Mouse (Mus musculus) CH12F3 (cell line): ENCODE measurements around the gene Pdzd7.

Experiments
- in situ Hi-C: fragments of 300-500 bp; cut with MboI; formaldehyde crosslinking; loops from 2 replicates; pipeline ENCODE4 v1.14.3; 2020; ENCODE audit warnings: low sequenced_read_pairs

Pdzd7 gene

DNA sequence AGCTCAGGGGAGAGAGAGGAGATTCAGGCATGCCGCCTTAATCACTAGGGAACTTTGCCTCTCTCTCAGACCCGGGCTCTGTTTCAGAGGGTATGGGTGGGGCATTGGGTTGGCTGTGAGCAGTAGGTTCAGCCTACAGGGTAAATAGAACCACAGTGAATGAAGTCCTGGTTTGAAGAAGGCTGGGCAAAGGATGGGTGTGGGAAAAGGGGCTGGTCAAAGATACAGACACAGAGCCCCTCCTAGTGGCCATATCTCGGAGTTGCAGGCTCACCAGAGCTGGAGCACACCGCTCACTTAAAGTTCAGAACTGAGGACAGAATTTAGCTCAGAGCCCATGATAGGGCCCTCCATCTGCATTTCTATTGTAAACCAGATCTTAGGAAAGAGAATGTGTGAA is 13.7 kb downstream of the Pdzd7 start:
- in situ Hi-C loops: no loop called here

GRCm38 (mm10) chr19:45030746-45031693 is 14.5 kb downstream of the Pdzd7 start:
- in situ Hi-C loops: no loop called here

DNA sequence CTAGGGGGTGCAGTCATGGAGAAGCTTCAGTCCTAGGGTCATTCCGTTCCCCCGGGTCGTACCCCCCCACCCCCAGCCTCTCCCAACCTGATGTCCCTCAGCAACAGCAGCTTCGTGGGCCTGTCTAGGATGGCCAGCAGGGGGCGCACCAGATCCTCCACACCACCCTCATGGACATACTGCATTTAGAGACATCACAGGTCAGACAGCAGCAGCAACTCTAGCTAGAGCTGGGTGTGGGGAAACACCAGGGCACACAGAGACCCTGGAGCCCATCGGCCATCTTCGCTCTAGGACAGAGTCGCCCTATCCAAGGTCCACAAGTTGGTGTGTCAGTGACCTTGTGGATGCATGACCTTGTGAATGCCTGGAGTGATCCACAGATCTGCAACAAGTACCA is 15.4 kb downstream of the Pdzd7 start:
- in situ Hi-C loops: no loop called here

DNA sequence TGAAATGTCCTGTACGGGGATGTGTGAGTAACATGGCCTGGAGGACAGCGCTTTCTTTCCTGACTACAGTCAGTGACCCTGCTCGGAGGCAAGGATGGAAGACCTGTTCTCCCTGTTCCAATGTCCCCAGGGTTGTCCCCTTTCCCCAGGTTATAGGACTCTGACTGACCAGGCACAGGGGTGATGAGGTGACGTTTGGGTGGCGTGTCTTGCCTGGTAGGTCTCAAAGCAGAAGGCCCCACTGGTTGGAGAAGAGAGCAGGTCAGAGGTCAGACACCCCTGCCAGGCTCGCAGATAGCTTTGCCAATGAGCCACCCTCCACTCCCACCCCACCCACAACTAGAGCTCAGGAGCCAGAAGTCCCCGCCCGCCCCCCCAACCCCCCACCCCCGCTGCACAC is 15.9 kb downstream of the Pdzd7 start:
- in situ Hi-C loops: no loop called here

GRCm38 (mm10) chr19:45028746-45029145 is 16.8 kb downstream of the Pdzd7 start:
- in situ Hi-C loops: no loop called here

DNA sequence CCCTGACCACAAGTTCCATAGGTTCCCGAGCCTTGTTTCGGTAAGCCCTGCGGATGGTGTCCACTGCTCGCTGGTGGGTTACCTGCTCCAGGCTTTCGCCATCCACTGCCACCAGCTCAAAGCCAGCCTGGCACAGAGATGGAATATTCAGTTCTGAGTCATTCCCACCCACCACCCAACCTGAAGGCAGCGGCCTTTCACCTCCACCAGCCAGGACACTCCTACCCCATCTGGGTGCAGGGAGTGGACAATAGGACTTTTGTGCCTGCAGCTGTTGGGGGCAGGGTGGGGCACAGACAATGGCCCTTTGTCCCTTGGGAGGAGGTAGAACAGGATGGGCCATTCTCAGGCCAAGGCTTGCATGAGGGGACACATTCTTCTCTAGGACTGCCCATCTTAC is 17.7 kb downstream of the Pdzd7 start:
- in situ Hi-C loops: no loop called here

GRCm38 (mm10) chr19:45026958-45027670 is 18.4 kb downstream of the Pdzd7 start:
- in situ Hi-C loops: no loop called here

DNA sequence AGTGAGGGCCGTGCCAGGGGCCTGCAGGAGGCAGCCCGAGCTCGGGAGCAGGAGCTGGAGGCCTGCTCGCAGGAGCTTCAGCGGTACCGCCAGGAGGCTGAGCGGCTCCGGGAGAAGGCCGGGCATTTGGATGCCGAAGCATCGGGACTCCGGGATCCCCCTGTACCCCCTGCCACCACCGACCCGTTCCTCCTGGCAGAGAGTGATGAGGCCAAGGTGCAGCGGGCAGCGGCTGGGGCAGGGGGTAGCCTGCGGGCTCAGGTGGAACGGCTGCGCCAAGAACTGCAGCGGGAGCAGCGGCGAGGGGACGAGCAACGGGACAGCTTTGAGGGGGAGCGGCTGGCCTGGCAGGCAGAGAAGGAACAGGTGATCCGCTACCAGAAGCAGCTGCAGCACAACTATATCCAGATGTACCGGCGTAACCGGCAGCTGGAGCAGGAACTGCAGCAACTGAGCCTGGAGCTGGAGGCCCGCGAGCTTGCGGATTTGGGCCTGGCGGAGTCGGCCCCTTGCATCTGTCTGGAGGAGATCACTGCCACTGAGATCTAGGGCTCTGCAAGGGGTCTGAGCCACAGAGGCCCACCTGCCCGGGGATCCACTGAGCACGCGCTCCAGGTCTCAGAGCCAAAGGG is 19.5 kb downstream of the Pdzd7 start:
- in situ Hi-C loops: no loop called here

- in situ Hi-C loops: no loop called here
Measured at GRCm38 (mm10) chr19:45024775-45025174, 20.7 kb downstream of the Pdzd7 start.

DNA sequence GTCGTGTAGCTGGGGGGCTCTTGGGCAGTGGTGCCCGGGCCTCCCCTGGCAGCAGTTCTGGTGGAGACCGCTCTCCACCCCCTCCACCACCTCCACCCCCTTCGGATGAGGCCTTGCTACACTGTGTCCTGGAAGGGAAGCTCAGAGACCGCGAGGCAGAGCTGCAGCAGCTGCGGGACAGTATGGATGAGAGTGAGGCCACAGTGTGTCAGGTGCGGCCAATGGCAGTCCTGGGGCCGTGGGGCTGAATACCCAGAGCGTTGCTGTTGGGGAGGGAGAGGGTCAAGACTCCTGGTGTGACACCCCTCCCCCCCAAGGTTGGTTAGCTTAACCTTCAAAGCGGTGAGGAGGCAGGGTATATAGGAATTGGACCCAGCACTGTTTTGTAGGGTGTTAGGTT is 21.5 kb downstream of the Pdzd7 start:
- in situ Hi-C loops: no loop called here

DNA sequence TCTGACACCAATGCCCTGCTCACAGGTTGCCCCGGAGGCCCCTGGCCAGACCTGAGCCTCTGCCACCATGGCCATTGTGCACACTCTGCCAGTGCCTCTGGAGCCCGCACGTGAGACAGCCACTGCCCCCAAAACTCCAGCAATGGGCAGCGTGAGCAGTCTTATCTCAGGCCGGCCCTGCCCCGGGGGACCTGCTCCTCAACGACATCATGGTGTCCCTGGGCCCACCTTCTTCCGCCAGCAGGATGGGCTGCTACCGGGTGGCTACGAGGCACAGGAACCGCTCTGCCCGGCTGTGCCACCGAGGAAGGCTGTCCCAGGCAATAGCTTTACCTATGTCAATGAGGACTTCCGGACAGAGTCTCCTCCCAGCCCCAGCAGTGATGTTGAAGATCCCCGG is 24.2 kb downstream of the Pdzd7 start:
- in situ Hi-C loops: no loop called here

- in situ Hi-C loops: no loop called here
Measured at GRCm38 (mm10) chr19:45020348-45020747, 25.2 kb downstream of the Pdzd7 start.

DNA sequence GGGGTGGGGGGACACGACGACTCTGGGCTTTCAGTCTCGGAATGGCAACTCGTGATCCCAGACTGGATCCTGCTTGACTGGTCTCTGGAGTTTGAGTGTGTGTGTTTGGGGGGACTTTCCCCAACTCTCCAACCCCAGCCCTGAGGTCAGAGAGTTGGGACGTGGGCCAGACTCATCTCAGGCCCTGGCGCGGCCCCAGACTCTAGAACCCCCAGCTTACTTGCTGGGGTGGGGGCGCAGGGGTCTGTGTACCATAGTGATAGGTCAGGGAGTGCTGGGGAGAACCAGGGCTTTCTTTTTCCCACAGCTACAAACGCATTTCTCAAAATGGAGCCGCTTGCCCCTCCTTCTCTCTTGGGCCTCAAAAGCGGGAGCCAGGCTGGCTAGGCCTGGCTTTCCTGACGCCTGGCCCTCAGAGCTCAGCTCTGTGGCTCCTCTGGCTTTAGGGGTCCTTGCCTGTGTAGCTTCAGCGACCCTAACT is 27.1 kb downstream of the Pdzd7 start:
- in situ Hi-C loops: no loop called here

DNA sequence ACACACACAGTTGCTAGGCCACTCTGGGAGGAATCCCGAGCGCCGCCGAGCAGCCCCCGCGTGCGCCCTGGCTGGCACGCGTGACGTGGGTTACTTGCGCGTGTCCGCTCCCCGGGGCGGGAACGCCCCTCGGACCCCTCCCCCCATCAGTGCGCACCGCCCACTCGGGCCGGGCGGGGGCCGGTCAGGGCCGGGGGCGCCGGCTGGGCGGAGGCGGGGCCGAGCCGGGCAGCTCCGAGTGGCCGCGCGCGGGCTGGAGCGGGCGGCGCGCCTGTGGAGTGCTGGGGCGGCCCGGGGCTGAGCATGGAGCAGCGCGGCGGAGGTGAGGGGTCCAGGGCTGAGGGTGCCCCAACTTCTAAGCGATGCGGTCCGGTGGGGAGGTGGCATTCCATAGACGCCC is 27.6 kb downstream of the Pdzd7 start:
- in situ Hi-C loops: no loop called here

GRCm38 (mm10) chr19:45017216-45017771 is 28.2 kb downstream of the Pdzd7 start:
- in situ Hi-C loops: no loop called here

GRCm38 (mm10) chr19:45016341-45017215 is 28.9 kb downstream of the Pdzd7 start:
- in situ Hi-C loops: no loop called here

- in situ Hi-C loops: no loop called here
Measured at GRCm38 (mm10) chr19:45015518-45016281, 29.8 kb downstream of the Pdzd7 start.

DNA sequence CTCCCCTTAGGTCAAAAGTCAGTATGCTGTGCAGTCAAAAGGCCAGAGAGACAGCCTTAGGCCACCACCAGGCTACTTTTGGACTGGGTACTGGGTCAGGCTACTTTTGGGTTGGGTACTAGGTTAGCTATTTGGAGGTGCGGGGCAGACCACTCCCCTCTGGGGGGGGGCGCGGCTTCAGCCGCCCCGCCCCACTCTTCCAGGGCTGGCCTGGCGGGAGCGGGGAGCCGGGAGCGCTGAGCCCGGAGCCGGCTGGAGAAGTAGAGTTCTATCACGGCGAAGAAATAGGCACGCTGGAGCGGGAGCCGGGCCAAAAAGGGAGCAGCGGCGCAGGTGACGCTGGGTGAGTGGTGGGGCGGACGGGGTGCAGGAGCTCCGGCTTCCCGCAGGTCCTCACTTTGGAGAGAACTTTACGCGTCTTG is 30.5 kb downstream of the Pdzd7 start:
- in situ Hi-C loops: no loop called here

GRCm38 (mm10) chr19:45014335-45014971 is 31.1 kb downstream of the Pdzd7 start, which contains the start of gene Lzts2:
Lzts2 (plus strand) TSS chr19:45014414.
- in situ Hi-C loops: no loop called here
